Mouse (Mus musculus): Measurements from ENCODE around the gene Brf1. TPM values are rescaled to one million over a fixed set of nuclear protein-coding genes. Genes with fewer than 3 reads are reported as not detected.

The Brf1 gene
- polyA plus RNA-seq, 1 experiment, result 42.1 TPM

DNA sequence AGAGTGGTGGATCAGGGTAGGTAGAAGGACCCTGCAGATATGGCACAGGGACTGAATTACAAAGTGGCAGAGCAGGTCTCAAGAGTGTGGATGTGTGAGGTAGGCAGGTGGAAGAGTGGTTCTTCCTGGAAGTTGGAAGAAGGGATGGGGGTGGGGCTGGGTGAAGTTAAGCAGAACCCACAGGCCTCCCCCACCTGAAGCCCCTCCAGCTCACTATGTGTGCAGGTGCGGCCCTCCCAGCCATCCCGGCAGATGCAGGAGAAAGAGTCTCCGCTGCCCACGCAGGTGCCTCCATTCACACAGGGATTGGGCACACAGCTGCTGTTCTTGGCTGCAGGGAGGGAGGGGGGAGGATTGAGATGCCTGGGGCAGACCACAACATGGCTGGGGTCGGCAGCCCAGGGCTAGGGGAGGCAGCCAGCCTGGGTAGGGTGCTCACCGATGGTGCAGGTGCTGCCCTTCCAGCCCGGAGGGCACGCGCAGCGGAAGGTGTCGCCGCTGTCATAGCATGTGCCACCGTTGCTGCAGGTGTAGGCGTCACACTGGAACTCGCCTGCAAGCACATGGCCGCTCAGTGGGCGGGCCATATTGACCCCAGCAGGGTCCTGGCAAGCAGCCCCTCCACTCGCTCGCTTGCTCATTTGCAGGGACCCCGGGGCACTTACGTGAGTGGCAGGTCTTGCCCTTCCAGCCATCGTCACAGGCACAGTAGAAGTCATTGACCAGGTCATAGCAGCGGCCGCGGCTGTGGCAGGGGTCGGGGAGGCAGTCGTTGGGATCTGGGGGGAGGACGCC, 87.4 kb downstream of the Brf1 start:
- Histone ChIP-seq H3K4me1 (ENCODE audit: control insufficient read depth, insufficient read depth, low read length) (peaks cover 10% of the 10 kb centered on the region), H3K27ac (ENCODE audit: insufficient read depth, low read depth, low read length) (no peak overlapping the region), H3K4me3 (ENCODE audit: insufficient read depth, low read length) (no peak overlapping the region)
- TF ChIP-seq POLR2A (IDR thresholded peaks at IDR 0.05; ENCODE audit: borderline replicate concordance, low read depth, low read length) (no peak), CTCF (IDR thresholded peaks at IDR 0.05; ENCODE audit: low read depth, low read length) (no peak)

GRCm38 (mm10) chr12:112911701-112912100, 88.8 kb downstream of the Brf1 start:
- Histone ChIP-seq H3K27ac (ENCODE audit: insufficient read depth, low read depth, low read length) (no peak overlapping the region), H3K4me1 (ENCODE audit: control insufficient read depth, insufficient read depth, low read length) (no peaks in the 10 kb centered on the region), H3K4me3 (ENCODE audit: insufficient read depth, low read length) (no peak overlapping the region)
- TF ChIP-seq POLR2A (IDR thresholded peaks at IDR 0.05; ENCODE audit: borderline replicate concordance, low read depth, low read length) (no peak), CTCF (IDR thresholded peaks at IDR 0.05; ENCODE audit: low read depth, low read length) (no peak)

Other genes with a start within 250 kb of the Brf1 start
- gene Pld4, start 240.0 kb downstream of the Brf1 start, polyA plus RNA-seq (2012; ENCODE audit: insufficient read depth, insufficient read length, missing spikeins), result 1,067 and 1,170 TPM in 2 replicates
- gene Ahnak2, start 198.0 kb downstream of the Brf1 start, polyA plus RNA-seq (2012; ENCODE audit: insufficient read depth, insufficient read length, missing spikeins), result 27.3 TPM in 2 replicates
- 2.0 and 2.1 TPM in 2 replicates for gene Clba1, start 191.8 kb downstream of the Brf1 start, polyA plus RNA-seq (2012; ENCODE audit: insufficient read depth, insufficient read length, missing spikeins)
- 26.2 and 28.0 TPM in 2 replicates for gene Cdca4, start 171.3 kb downstream of the Brf1 start, polyA plus RNA-seq (2012; ENCODE audit: insufficient read depth, insufficient read length, missing spikeins)
- gene Gpr132, start 132.5 kb downstream of the Brf1 start, polyA plus RNA-seq (2012; ENCODE audit: insufficient read depth, insufficient read length, missing spikeins), result 42.1 and 44.3 TPM in 2 replicates
- gene Jag2, start 70.9 kb downstream of the Brf1 start, polyA plus RNA-seq (2012; ENCODE audit: insufficient read depth, insufficient read length, missing spikeins), result 2.8 and 3.2 TPM in 2 replicates
- gene Nudt14, start 58.6 kb downstream of the Brf1 start, polyA plus RNA-seq (2012; ENCODE audit: insufficient read depth, insufficient read length, missing spikeins), result 31.4 and 32.1 TPM in 2 replicates
- 9.0 and 9.9 TPM in 2 replicates for gene Btbd6, start 24.2 kb downstream of the Brf1 start, polyA plus RNA-seq (2012; ENCODE audit: insufficient read depth, insufficient read length, missing spikeins)
- gene Pacs2, start 13.8 kb upstream of the Brf1 start, polyA plus RNA-seq (2012; ENCODE audit: insufficient read depth, insufficient read length, missing spikeins), result 53.4 and 62.2 TPM in 2 replicates
- gene Tex22, start 73.8 kb upstream of the Brf1 start, polyA plus RNA-seq (2012; ENCODE audit: insufficient read depth, insufficient read length, missing spikeins), result not detected in 2 replicates
- 38.9 and 43.0 TPM in 2 replicates for gene Mta1, start 97.6 kb upstream of the Brf1 start, polyA plus RNA-seq (2012; ENCODE audit: insufficient read depth, insufficient read length, missing spikeins)
- 1.1 and 2.3 TPM in 2 replicates for gene Crip2, start 139.5 kb upstream of the Brf1 start, polyA plus RNA-seq (2012; ENCODE audit: insufficient read depth, insufficient read length, missing spikeins)
- gene Crip1, start 145.6 kb upstream of the Brf1 start, polyA plus RNA-seq (2012; ENCODE audit: insufficient read depth, insufficient read length, missing spikeins), result 582 and 589 TPM in 2 replicates
- 7.1 and 8.7 TPM in 2 replicates for gene Tedc1, start 155.7 kb upstream of the Brf1 start, polyA plus RNA-seq (2012; ENCODE audit: insufficient read depth, insufficient read length, missing spikeins)
- not detected in 2 replicates for gene Tmem121, start 185.2 kb upstream of the Brf1 start, polyA plus RNA-seq (2012; ENCODE audit: insufficient read depth, insufficient read length, missing spikeins)

Data from bone marrow macrophage, adult 2 months (primary cell).